Mouse (Mus musculus) urinary bladder, postnatal 36 days (tissue): ENCODE measurements at regions not wholly inside any gene's neighbourhood (a gene's known extent, or its start where the extent isn't known, plus 50 kb on each side); places are given as distances from the start of the nearest gene placed in this dataset.

ENCODE experiments used
- DNase-seq, 2 experiments: peaks; one replicate each; pipeline ENCODE4 v3.0.0; 2022; ENCODE audit warnings: low spot score in 2 of 2, mixed read lengths in 1 of 2

GRCm38 (mm10) chr19:59646231-59646630, 188.1 kb downstream of the Emx2 start:
- no peak for DNase-seq

GRCm38 (mm10) chr19:59646656-59647055, 188.5 kb downstream of the Emx2 start:
- DNase-seq: no peak

GRCm38 (mm10) chr19:59649421-59649820, 191.2 kb downstream of the Emx2 start:
- no peak for DNase-seq

- no peak for DNase-seq
These were observed 192.6 kb downstream of the Emx2 start for GRCm38 (mm10) chr19:59650611-59651329.

GRCm38 (mm10) chr19:59653631-59654367, 195.6 kb downstream of the Emx2 start:
- no peak for DNase-seq

GRCm38 (mm10) chr19:59655321-59655720, 197.1 kb downstream of the Emx2 start:
- DNase-seq: no peak

GRCm38 (mm10) chr19:59669793-59670192, 211.6 kb downstream of the Emx2 start:
- no peak for DNase-seq

- DNase-seq: no peak
These were observed 215.4 kb downstream of the Emx2 start for GRCm38 (mm10) chr19:59673537-59673936.

- DNase-seq: no peak
These were observed 221.0 kb downstream of the Emx2 start for GRCm38 (mm10) chr19:59679191-59679590.

GRCm38 (mm10) chr19:59680356-59680755, 222.2 kb downstream of the Emx2 start:
- DNase-seq: no peak

GRCm38 (mm10) chr19:59684292-59684691, 226.1 kb downstream of the Emx2 start:
- DNase-seq: no peak

- no peak for DNase-seq
These were observed 227.9 kb downstream of the Emx2 start for GRCm38 (mm10) chr19:59685826-59686717.

GRCm38 (mm10) chr19:59687206-59687605, 229.0 kb downstream of the Emx2 start:
- no peak for DNase-seq

GRCm38 (mm10) chr19:59687681-59688080, 229.5 kb downstream of the Emx2 start:
- DNase-seq: no peak

GRCm38 (mm10) chr19:59691541-59692096, 233.4 kb downstream of the Emx2 start:
- DNase-seq: no peak

GRCm38 (mm10) chr19:59697628-59698027, 239.5 kb downstream of the Emx2 start:
- DNase-seq: no peak

GRCm38 (mm10) chr19:59700187-59700586, 242.0 kb downstream of the Emx2 start:
- no peak for DNase-seq

- DNase-seq: no peak
These were observed 236.3 kb downstream of the Rab11fip2 start for GRCm38 (mm10) chr19:59707106-59707505.

GRCm38 (mm10) chr19:59709180-59709579, 234.3 kb downstream of the Rab11fip2 start:
- no peak for DNase-seq

GRCm38 (mm10) chr19:59715086-59715485, 228.4 kb downstream of the Rab11fip2 start:
- no peak for DNase-seq

GRCm38 (mm10) chr19:59717813-59718483, 225.5 kb downstream of the Rab11fip2 start:
- DNase-seq: no peak
